Mouse (Mus musculus) bone marrow macrophage, adult 2 months (primary cell): Measurements from ENCODE around the gene Mrps23.

Experiments used
- CTCF ChIP-seq: IDR thresholded peaks from 2 replicates; pipeline ENCODE4 v1.5.1; 2012; ENCODE audit warnings: low read depth, mild to moderate bottlenecking, low read length, moderate library complexity
- POLR2A ChIP-seq: IDR thresholded peaks from 2 replicates; pipeline ENCODE4 v1.6.1; 2012; ENCODE audit warnings: mild to moderate bottlenecking, low read depth, low read length, borderline replicate concordance

DNA sequence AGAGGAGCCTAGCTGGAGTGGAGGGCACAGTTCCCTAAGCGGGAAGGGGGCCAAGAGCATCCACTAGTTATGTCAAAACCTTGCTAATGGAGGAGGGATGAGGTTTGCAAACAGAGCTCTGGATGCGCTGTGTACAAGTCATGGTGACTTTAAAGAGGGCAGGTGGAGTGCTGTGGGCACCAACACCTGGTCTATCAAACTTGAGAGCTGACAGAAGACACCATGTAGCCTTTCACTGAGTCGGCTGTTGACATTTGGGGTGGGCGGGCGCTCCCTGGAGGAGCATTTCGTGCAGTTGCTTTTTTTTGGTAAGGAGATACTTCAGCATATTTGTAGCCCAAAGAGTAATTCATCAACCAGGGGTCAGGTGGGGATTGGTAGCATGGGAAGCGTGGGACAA lies 47.1 kb downstream of the Mrps23 start:
- TF ChIP-seq CTCF: no peak
- TF ChIP-seq POLR2A: no peak
